Mouse (Mus musculus) stomach, embryonic 16.5 days (tissue): Measurements from ENCODE around the gene Oas3. TPM values are rescaled to one million over a fixed set of nuclear protein-coding genes. Genes with fewer than 3 reads are reported as not detected.
"Not testable (repeated sequence)": the region's sequence is repeated elsewhere in the genome, so short reads cannot be mapped to it uniquely, and the experiment has no call there.

Experiments used
- ATAC-seq: fragments of 200-750 bp; cut with Nextera tagmentation; 2 replicates; pipeline ENCODE4 v1.8.0; 2017; ENCODE audit warnings: moderate number of reproducible peaks, moderate TSS enrichment; ENCODE audit not compliant: insufficient read depth, low FRiP score
- H3K27ac ChIP-seq: fragments of 300-500 bp; sonication (generic); 2 replicates; pipeline ENCODE4 v1.5.1; 2014; ENCODE audit warnings: low read length
- H3K27me3 ChIP-seq: fragments of 300-500 bp; sonication (generic); 2 replicates; pipeline ENCODE4 v1.6.1; 2014; ENCODE audit warnings: low read length, control low read depth, mixed read lengths; ENCODE audit not compliant: control insufficient read depth, insufficient read depth
- H3K36me3 ChIP-seq: fragments of 300-500 bp; sonication (generic); 2 replicates; pipeline ENCODE4 v1.6.1; 2014; ENCODE audit warnings: low read length; ENCODE audit not compliant: control insufficient read depth, insufficient read depth
- H3K4me1 ChIP-seq: fragments of 300-500 bp; sonication (generic); 2 replicates; pipeline ENCODE4 v1.6.1; 2014; ENCODE audit warnings: low read length, control low read depth, mixed read lengths; ENCODE audit not compliant: control insufficient read depth, insufficient read depth
- H3K4me2 ChIP-seq: fragments of 300-500 bp; sonication (generic); 2 replicates; pipeline ENCODE4 v1.6.1; 2014; ENCODE audit warnings: low read depth, low read length, mixed read lengths
- H3K4me3 ChIP-seq: fragments of 300-500 bp; sonication (generic); replicated peaks from 2 replicates; pipeline ENCODE4 v1.5.1; 2014; ENCODE audit warnings: mild to moderate bottlenecking, low read length
- H3K9ac ChIP-seq: fragments of 300-500 bp; sonication (generic); 2 replicates; pipeline ENCODE4 v1.6.1; 2014; ENCODE audit warnings: low read length
- H3K9me3 ChIP-seq: fragments of 300-500 bp; sonication (generic); replicated peaks from 2 replicates; pipeline ENCODE4 v1.6.1; 2016; ENCODE audit warnings: low read length, control low read depth; ENCODE audit not compliant: control insufficient read depth
- WGBS: fragments of 180-500 bp; shearing (Covaris S2); extraction: QIAGEN DNeasy Blood & Tissue Kit; methylation state at CpG from one replicate; pipeline ENCODE4 v1.1.7; 2014; 5-methylcytosine and 5-hydroxymethylcytosine counted together
- polyA plus RNA-seq: library from polyadenylated mRNA; unstranded; fragments of >200 nt; fragmentation: Nextera tagmentation; extraction: Ambion mirVana; gene quantifications from 2 replicates; pipeline ENCODE4 v1.2.1, GENCODE M21; 2015

Gene Oas3
- polyA plus RNA-seq, 1 experiment from 2014 or later: 0.18 TPM

- H3K27ac ChIP-seq, H3K9me3 ChIP-seq, ATAC-seq, H3K4me1 ChIP-seq, H3K9ac ChIP-seq, H3K36me3 ChIP-seq, H3K4me3 ChIP-seq, H3K27me3 ChIP-seq, H3K4me2 ChIP-seq: not testable (repeated sequence)
- 72% methylated on average over 5 of the region's 5 CpGs for WGBS
Measured at GRCm38 (mm10) chr5:120798147-120798546, 20.7 kb upstream of the Oas3 start.

DNA sequence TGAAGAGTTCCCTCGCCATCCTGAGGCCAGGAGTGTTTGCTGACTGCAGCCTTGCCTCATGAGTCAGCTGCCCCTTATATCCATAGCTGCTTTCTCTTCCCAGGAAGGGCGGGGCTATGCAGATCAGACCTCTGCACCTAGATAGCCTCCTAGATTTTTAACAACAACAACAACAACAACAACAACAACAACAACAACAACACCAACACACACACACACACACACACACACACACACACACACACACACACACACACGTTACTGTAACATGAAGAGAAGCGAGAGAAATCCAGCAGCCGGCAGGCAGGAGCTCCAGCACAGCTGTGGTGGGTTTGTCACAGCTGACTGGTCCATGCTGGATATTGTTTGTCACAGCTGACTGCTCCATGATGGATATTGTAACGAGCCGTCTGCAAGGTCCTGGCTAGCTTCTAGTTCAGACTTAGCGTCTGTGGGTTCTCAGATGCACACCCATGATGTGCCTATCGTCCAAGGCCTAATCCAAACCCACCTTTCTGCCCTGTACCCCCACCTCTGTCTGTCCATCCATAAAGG lies 18.1 kb upstream of the Oas3 start, which contains the start of gene Oas1e:
Gene Oas1e (minus strand): TSS at position 51 of the 555 bp plus-strand sequence.
- not testable (repeated sequence) for H3K27me3 ChIP-seq, H3K4me1 ChIP-seq, H3K4me3 ChIP-seq, ATAC-seq, H3K4me2 ChIP-seq, H3K9ac ChIP-seq, H3K9me3 ChIP-seq, H3K27ac ChIP-seq, H3K36me3 ChIP-seq
- WGBS: 62% methylated on average over 9 of the region's 9 CpGs

DNA sequence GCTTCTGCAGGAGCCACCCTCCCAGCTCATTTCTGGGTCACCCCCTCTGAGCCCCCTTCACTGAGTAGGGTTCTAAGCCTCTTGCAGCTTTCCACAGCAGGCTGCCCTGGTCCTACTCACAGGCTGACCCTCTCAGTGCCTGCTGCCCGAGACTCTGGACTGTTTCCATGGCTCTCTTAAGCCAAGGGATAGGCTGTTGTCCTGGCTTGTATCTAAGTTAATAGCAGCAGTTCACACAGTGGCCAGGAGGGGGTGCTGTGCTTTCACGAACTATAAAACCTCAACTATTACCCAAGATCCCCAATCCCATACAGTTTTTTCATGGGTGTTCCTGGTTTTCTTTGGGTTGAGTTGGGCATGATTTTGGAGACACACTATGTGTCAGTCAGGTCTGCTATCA lies 15.6 kb upstream of the Oas3 start:
- no peaks in the 10 kb centered on the region for H3K4me1 ChIP-seq
- WGBS: 23% methylated on average over 2 of the region's 2 CpGs
- no peak for ATAC-seq
- H3K9me3 ChIP-seq: no peaks in the 10 kb centered on the region
- no peak overlapping the region for H3K4me2 ChIP-seq
- H3K36me3 ChIP-seq: no peaks in the 10 kb centered on the region
- no peak overlapping the region for H3K27ac ChIP-seq
- no peaks in the 10 kb centered on the region for H3K27me3 ChIP-seq
- H3K4me3 ChIP-seq: no peak overlapping the region
- no peak overlapping the region for H3K9ac ChIP-seq

DNA sequence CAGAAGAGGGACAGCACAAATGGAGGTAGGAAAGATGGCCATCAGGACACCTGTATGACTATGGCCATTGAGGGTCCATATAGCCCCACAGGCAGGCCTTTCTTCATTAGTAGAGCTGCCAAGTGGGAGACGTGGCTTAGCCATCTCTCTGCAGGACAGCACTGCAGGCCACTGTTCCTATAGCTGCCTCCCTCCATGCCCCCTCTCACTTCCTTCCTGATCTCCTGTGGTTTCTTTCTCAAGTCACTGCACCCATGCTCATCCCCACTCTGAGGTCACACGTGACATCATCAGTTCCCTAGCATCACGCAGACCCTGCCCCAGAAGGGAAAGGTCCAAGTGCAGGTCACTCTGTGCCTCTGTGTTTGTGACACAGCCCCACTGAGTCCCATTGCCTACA lies 9.6 kb upstream of the Oas3 start:
- Histone ChIP-seq H3K27ac (no peak overlapping the region), H3K4me1 (no peaks in the 10 kb centered on the region), H3K27me3 (no peaks in the 10 kb centered on the region), H3K36me3 (no peaks in the 10 kb centered on the region), H3K4me2 (no peak overlapping the region), H3K9ac (no peak overlapping the region), H3K4me3 (no peak overlapping the region), H3K9me3 (no peaks in the 10 kb centered on the region)
- ATAC-seq: no peak
- WGBS: 45% methylated on average over 3 of the region's 3 CpGs

- H3K36me3 ChIP-seq: no peaks in the 10 kb centered on the region
- H3K27me3 ChIP-seq: no peaks in the 10 kb centered on the region
- no peak overlapping the region for H3K27ac ChIP-seq
- no peak overlapping the region for H3K4me2 ChIP-seq
- H3K4me3 ChIP-seq: no peak overlapping the region
- WGBS: 67% methylated on average over 2 of the region's 2 CpGs
- no peak overlapping the region for H3K9ac ChIP-seq
- no peaks in the 10 kb centered on the region for H3K4me1 ChIP-seq
- no peak for ATAC-seq
- H3K9me3 ChIP-seq: no peaks in the 10 kb centered on the region
Measured at GRCm38 (mm10) chr5:120782446-120782845, 5.0 kb upstream of the Oas3 start.

GRCm38 (mm10) chr5:120781646-120782045 lies 4.2 kb upstream of the Oas3 start:
- no peak for ATAC-seq
- Histone ChIP-seq H3K36me3 (no peaks in the 10 kb centered on the region), H3K4me1 (no peaks in the 10 kb centered on the region), H3K4me2 (no peak overlapping the region), H3K27me3 (no peaks in the 10 kb centered on the region), H3K9me3 (no peaks in the 10 kb centered on the region), H3K9ac (no peak overlapping the region), H3K4me3 (no peak overlapping the region), H3K27ac (no peak overlapping the region)
- WGBS: 100% methylated on average over 1 of the region's 1 CpGs

DNA sequence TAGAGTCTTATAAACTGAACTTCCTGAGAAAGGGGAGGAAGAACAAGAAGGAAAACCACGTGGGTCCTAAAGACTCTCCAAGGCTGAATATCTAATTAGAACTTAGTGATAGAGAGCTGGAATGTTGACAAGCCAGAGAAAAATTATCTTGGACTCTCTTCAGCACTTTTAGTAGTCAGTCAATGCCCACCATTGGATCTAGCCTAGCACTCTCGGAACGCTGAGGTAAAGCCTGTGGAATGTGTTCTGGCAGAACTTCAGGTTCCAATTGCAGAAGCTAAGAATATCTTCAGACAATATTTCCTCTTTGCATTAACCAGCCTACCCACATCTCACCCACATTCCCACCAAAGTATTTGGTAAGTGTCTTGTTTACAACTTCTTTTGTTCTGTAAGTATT lies 2.5 kb upstream of the Oas3 start:
- no peaks in the 10 kb centered on the region for H3K9me3 ChIP-seq
- 25% methylated on average over 3 of the region's 3 CpGs for WGBS
- H3K36me3 ChIP-seq: no peaks in the 10 kb centered on the region
- H3K9ac ChIP-seq: no peak overlapping the region
- no peak overlapping the region for H3K27ac ChIP-seq
- no peak for ATAC-seq
- H3K4me3 ChIP-seq: no peak overlapping the region
- no peaks in the 10 kb centered on the region for H3K4me1 ChIP-seq
- H3K27me3 ChIP-seq: no peaks in the 10 kb centered on the region
- no peak overlapping the region for H3K4me2 ChIP-seq

DNA sequence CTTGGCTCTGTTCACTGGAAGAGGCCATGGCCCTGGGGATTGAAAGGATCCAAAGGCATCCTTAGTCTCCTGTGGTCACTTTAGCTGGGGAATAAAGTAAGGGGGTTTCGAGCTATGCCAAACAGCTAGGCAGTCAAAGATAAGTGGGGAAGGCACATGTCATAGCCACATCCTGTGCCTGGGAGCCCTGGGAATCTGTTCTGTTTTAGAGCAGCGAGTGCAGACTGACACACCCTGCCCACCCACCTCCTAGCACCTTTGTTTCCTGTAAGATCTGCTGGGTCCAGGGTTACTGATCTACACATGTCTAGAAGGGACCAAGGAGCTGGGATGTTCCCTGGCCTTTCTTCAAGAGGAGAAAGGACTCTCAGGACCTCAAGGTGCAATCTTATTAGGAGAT lies 1.5 kb upstream of the Oas3 start:
- H3K4me2 ChIP-seq: no peak overlapping the region
- H3K36me3 ChIP-seq: no peaks in the 10 kb centered on the region
- H3K9me3 ChIP-seq: no peaks in the 10 kb centered on the region
- H3K9ac ChIP-seq: no peak overlapping the region
- WGBS: 62% methylated on average over 2 of the region's 2 CpGs
- no peak overlapping the region for H3K27ac ChIP-seq
- ATAC-seq: no peak
- H3K4me3 ChIP-seq: no peak overlapping the region
- no peaks in the 10 kb centered on the region for H3K4me1 ChIP-seq
- H3K27me3 ChIP-seq: no peaks in the 10 kb centered on the region

DNA sequence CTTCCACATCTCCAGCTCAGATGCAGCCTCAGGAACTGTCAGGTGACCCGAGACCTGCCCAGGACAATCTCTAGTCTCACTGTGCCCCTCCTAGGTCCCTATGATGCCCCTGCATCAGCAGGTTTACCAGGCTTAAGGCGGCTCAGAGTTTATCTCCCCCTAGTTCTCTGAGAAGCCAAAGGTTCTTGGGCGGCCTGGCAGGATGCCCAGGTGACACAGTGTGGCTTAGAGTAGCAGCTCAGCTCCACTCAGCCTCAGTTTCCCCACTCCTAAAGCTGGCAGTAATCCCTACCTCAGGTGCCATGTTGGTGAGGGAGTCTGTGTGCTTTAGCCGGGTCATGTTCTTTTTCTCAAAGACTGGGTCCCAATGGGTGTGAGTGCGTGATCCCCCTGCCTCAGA lies 660 bp downstream of the Oas3 start:
- Histone ChIP-seq H3K27me3 (no peaks in the 10 kb centered on the region), H3K4me2 (no peak overlapping the region), H3K4me1 (no peaks in the 10 kb centered on the region), H3K9me3 (no peaks in the 10 kb centered on the region), H3K9ac (no peak overlapping the region), H3K27ac (no peak overlapping the region), H3K36me3 (no peaks in the 10 kb centered on the region), H3K4me3 (no peak overlapping the region)
- ATAC-seq: no peak
- 82% methylated on average over 5 of the region's 5 CpGs for WGBS
